Mouse (Mus musculus) lung, embryonic 16.5 days (tissue): ENCODE data around the gene Amn1. TPM values are rescaled to one million over a fixed set of nuclear protein-coding genes. Genes with fewer than 3 reads are reported as not detected.

Experiments
- polyA plus RNA-seq: library from polyadenylated mRNA; unstranded; fragments of >200 nt; fragmentation: Nextera tagmentation; extraction: Ambion mirVana; gene quantifications from 2 replicates; pipeline ENCODE4 v1.2.1, GENCODE M21; 2015

Gene Amn1
- polyA plus RNA-seq, 1 experiment from 2014 or later = 25.9 TPM

Other genes with a start within 250 kb of the Amn1 start
- 91.0 and 99.0 TPM in 2 replicates for gene Sinhcaf, start 242.2 kb downstream of the Amn1 start, polyA plus RNA-seq
- 5.2 and 5.3 TPM in 2 replicates for gene Dennd5b, start 87.0 kb downstream of the Amn1 start, polyA plus RNA-seq
- not detected in 2 replicates for gene Gm10203, start 58.5 kb downstream of the Amn1 start, polyA plus RNA-seq
- 17.3 and 18.5 TPM in 2 replicates for gene Etfbkmt, start 48.9 kb downstream of the Amn1 start, polyA plus RNA-seq
- gene Resf1, start 120.7 kb upstream of the Amn1 start, polyA plus RNA-seq = 46.7 and 49.0 TPM in 2 replicates
- gene Bicd1, start 220.2 kb upstream of the Amn1 start, polyA plus RNA-seq = 6.4 and 6.8 TPM in 2 replicates